Mouse (Mus musculus): ENCODE measurements around the gene Vti1b.

Vti1b gene

DNA sequence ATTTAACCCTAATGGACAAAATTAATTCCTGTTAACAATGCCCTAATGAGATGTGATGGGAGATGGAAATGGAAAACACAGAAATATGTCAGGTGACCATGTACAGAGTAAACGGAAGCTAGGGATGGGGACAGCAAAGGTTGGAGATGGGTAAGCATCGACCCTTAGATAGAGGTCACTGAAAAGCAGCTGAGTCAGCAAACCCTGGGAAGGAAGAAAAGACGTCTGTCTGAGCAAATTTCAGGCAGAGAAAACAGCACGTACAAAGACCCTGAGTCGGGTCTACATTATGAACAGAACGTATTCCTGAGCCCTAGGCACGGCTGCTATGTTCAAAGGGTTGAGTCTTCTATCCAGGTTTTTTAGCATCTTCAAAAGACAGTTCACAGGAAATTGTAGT is 35.5 kb downstream of the Vti1b start:
- no peak for DNase-seq (ENCODE audit: low spot score)

DNA sequence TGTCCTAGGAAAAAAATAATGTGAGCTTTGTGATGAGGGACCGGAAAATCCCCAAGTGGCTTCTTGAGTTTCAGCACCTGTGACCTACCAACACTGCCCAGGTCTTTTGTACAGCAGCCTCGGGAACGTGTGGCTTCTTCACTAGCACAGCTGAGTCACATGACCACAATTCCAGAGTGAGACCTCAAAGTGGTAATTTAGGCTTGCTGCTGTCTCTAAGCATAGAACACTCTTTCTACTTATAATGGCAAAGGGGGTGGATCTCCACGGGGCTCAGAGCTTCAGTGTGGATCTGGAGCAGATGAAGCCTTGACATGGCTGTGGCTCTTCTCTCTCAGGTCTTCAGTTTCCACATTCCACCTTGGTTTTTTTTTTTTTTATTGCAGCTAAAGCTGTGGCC is 37.4 kb downstream of the Vti1b start:
- peak; percentile 19 for DNase-seq (ENCODE audit: low spot score)

DNA sequence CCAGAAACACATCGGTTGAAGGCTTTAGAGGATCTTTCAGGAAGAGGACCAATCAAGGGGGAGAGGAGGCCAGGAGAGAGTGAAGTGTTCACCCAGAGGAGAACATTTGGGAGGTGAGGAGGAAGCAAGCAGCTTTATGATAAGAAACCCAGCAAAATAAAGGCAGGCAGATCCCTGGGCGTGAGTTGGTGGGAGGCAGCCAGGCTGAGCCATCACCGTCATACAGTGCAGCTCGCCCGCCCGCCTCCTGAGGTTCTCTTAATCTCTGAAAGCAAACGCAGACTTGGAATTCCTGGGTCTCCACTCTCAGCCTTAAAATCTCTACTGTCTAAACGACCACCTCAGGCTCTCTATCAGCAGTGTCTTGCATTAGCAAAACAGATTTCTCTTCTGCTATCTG is 37.8 kb downstream of the Vti1b start:
- DNase-seq (ENCODE audit: low spot score), result no peak

DNA sequence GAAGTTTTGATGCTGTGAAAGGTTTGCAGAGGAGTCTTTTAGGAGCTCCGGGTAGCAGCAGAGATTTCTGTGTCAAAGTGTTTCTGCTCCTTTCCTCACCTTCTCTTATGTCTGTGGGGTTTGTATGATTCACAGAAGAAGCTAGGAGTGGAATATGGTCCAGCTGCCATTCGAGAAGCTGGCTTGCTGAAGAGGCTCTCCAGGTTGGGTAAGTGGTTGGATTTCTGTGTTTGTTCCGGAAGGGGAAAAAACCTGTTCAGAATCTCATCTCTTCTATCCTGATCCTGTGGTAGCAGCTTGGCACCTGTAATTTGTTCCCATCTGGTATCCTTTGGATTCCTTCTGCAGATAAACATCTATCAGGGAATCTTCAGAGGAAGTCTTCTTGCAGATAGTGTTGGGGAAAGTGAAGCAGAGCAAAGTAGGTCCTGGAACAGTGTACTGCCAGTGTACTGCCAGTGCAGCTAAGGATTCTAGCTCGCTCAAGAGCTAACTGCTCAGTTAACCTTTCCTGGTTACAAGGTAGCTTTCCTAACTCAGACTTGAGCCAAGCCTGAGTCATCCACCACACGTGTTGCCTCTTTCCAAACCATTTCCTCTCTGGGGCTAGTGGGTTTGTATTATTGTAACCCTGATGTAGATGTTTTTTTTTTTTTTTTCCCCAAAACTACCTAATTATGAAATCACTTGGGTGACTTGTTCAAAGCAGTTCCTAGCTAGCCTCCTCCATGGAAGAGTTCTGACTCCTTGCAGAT is 40.6 kb downstream of the Vti1b start:
- no peak for DNase-seq (ENCODE audit: low spot score)

DNA sequence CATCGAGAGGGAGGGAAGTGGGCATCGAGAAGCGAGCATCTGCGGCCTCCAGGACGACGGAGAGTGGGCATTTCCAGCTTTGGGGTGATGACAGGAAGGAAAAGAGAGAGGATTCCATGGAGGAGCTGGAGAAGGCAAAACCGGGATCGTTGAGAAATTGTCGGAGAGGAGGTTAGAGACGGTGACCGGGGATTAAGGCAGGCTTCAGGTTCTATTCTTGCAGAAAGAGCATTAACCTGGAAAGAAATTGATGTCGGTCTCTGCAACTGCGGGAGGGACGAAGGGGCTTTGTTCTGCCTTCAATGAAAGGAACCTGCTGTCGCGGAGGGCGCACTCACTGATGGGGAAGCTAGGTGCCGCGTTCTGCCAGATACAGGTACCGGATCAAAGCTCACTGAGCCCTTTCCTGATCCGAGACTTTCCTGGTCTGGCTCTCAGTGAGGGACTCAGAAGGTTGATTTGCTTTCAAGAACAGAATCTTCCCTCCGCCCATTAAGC is 41.2 kb downstream of the Vti1b start:
- DNase-seq (ENCODE audit: low spot score), result no peak

DNA sequence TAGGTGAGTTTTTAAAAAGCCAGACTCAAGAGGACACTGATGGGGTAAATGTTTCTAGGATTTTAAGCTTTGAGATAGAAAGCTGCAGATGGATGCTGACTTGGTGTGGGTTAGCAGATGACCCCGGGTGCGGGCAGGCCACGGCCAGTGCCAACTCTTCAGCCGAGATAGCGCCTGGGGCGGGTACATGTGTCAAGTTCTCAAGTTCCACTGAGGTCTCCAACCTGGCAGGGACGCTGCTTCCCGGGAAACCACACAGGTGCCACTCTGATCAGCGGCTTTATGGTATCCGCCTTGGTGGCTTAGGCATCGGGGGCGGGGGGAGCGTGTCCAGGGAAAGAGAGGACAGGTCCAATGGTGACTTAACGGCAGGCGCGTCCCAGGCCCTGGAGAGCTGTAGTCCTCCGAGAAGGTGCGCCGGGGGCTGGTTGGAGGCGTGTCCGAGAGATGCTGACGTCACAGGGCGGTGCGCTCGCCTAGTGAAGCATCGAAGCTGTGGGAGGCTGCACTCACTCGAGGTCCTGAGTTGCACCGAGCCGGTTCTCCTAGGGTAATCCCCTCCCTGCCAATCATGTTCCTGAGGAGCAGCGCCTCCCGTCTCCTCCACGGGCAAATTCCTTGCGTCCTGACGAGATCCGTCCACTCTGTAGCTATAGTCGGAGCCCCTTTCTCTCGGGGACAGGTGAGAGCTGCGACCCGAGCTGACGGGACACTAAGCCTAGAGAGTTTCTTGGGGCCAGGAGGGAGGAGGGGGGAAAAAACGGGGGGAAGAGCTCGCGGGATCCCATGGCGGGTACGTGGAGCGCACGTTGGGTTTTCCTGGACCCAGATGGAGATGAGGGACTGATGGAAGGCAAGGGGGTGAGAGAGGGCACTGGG is 41.9 kb downstream of the Vti1b start, which contains the start of gene Arg2:
Arg2 (plus strand) TSS at position 479 of the 879 bp plus-strand sequence.
- peak; percentile 58 for DNase-seq (ENCODE audit: low spot score)

DNA sequence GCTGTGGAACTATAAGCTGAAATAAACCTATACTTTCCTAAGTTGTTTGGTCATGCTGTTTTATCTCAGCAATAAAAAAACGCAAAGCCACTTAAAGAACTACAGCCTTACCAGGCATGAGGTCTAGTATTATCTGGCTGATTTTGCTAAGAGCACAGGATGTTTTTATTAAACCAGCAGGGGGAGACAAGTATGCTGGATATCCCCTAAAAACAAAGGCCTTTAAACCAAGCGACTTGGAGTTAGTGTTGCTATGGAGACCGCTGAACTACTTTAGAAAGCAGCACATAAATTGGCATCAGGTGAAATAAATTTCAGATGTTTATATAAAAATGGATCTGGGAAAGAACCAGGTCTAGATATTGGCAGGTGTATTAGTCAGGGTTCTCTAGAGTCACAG is 49.6 kb downstream of the Vti1b start:
- no peak for DNase-seq (ENCODE audit: low spot score)

DNA sequence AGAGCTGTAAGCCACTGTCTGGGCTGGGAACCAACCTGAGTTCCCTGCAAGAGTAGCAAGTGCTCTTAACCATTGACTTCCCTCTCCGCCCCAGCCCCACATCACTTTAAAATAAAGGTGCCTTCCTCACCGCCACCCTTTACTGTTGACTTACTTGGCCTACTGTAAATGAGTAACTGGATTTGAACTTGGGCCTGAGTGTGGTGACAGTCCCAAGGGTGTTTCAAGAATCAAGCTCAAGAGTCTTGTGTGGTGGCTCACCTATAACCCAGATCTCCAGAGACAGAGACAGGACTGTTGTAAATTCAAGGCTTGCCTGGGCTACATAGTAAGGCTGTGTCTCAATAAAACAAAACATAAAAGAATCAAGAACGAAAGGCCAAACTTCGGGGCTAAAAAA is 53.5 kb downstream of the Vti1b start:
- DNase-seq (ENCODE audit: low spot score), result no peak
